ENCODE assay signal across 27 mouse cellular contexts in genomic region chr7:133645716-133646115, GRCm38 (mm10). TPM values are rescaled to one million over a fixed set of nuclear protein-coding genes. Genes with fewer than 3 reads are reported as not detected.
DNase-seq lines count a peak whose midpoint lies in the region; ATAC-seq lines count a peak whose summit lies in the region.
"Had no signal": no experiment of that assay in that cellular context is flagged by ENCODE, and none has a peak within 500 bp of the region (broad histone marks: within the 10 kb centered on the region; RNA-seq: fewer than 3 reads in every experiment).

No protein-coding gene starts in this region.

- ATAC-seq in CD4-positive, CD25-positive, alpha-beta regulatory T cell, adult 4 months = peak; percentile 99
- ATAC-seq: forebrain, embryonic 13.5 days; forebrain, embryonic 15.5 days; forebrain, postnatal 0 days had no signal

- peak; percentile 29 for DNase-seq in CD4-positive helper T cell, adult 2 months (ENCODE audit: low read depth, low spot score)
- DNase-seq in induced T-regulatory cell, adult 2 months (ENCODE audit: low read depth) = peak; percentile 31
- peak; percentile 14 for DNase-seq in naive thymus-derived CD4-positive, alpha-beta T cell, adult 2 months (ENCODE audit: low read depth)
- no peak for DNase-seq in yolk sac, embryonic 10.5 days (ENCODE audit: low spot score)
- DNase-seq in adrenal gland, postnatal 25 days = no peak
- no peak for DNase-seq in heart, postnatal 36 days
- DNase-seq: adrenal gland, adult 8-10 months; adrenal gland, postnatal 14 days; B cell, adult 2 months; cerebellum, adult 11-12 months; cerebellum, adult 2 months; cerebellum, adult 9-10 months; cerebellum, postnatal 10 days; cerebellum, postnatal 25 days; forebrain, postnatal 0 days had no signal

- intact Hi-C loops in heart, postnatal 36 days (cut with DNase I) = no loop called here

RNA-seq across cellular contexts. Expression of gene Edrf1, which starts 8.4 kb away (rescaled TPM):
- polyA plus RNA-seq in CD4-positive, CD25-positive, alpha-beta regulatory T cell, adult 4 months (2017; shearing (Covaris generic)) = 10 to 100 TPM; 16.4 to 18.5 TPM
- total RNA-seq in adrenal gland, postnatal 25 days (2021) = 20.7 and 22.8 TPM in 2 replicates
- total RNA-seq in heart, postnatal 36 days (2021) = 10 to 100 TPM; 10.4 to 11.2 TPM

RNA-seq across cellular contexts. Expression of gene Mmp21, which starts 34.1 kb away (rescaled TPM):
- under 1 TPM in 1 of 2 experiments, not detected in 1; 0.47 TPM for polyA plus RNA-seq in CD4-positive, CD25-positive, alpha-beta regulatory T cell, adult 4 months (2017; shearing (Covaris generic))
- total RNA-seq in adrenal gland, postnatal 25 days (2021) = not detected in 2 replicates
- not detected for total RNA-seq in heart, postnatal 36 days (2021)
- total RNA-seq: adrenal gland, adult 18-20 months; adrenal gland, adult 8-10 months; adrenal gland, postnatal 14 days; adrenal gland, postnatal 4 days; forebrain, postnatal 0 days; MEL had no signal
- polyA plus RNA-seq: cerebellum, adult 2 months; forebrain, embryonic 11.5 days; forebrain, embryonic 15.5 days; forebrain, postnatal 0 days had no signal

RNA-seq across cellular contexts. Expression of gene Tex36, which starts 43.8 kb away (rescaled TPM):
- polyA plus RNA-seq in CD4-positive, CD25-positive, alpha-beta regulatory T cell, adult 4 months (2017; shearing (Covaris generic)) = not detected
- total RNA-seq in adrenal gland, postnatal 25 days (2021) = not detected in 2 replicates
- not detected for total RNA-seq in heart, postnatal 36 days (2021)
- total RNA-seq: adrenal gland, adult 18-20 months; adrenal gland, adult 8-10 months; adrenal gland, postnatal 14 days; adrenal gland, postnatal 4 days; ES-E14; forebrain, postnatal 0 days; MEL had no signal
- polyA plus RNA-seq: cortical plate, adult 2 months; embryonic facial prominence, embryonic 10.5 days; embryonic facial prominence, embryonic 12.5 days; embryonic facial prominence, embryonic 14.5 days; forebrain, embryonic 11.5 days; forebrain, embryonic 13.5 days; forebrain, embryonic 15.5 days had no signal

Comparison
In these comparisons a context has a peak if more than half of its experiments do, and no peak if none do; other contexts are left out.
1. DNase-seq: peak in CD4-positive helper T cell, adult 2 months (single experiment), induced T-regulatory cell, adult 2 months (single experiment) and naive thymus-derived CD4-positive, alpha-beta T cell, adult 2 months (single experiment); none in yolk sac, embryonic 10.5 days (single experiment), adrenal gland, postnatal 25 days (single experiment) and heart, postnatal 36 days (0 of 2).